Mouse (Mus musculus) CH12.LX (cell line): ENCODE measurements at regions not wholly inside any gene's neighbourhood (a gene's known extent, or its start where the extent isn't known, plus 50 kb on each side); places are given as distances from the start of the nearest gene placed in this dataset.

ENCODE experiments used
- DNase-seq: peaks from one replicate; pipeline ENCODE4 v3.0.0-alpha.2; 2013; ENCODE audit errors: extremely low read depth
- H3K27ac ChIP-seq: 2 replicates; pipeline ENCODE4 v1.5.1; 2012; ENCODE audit warnings: low read depth, mild to moderate bottlenecking, control low read depth, moderate library complexity; ENCODE audit not compliant: insufficient read depth
- H3K27me3 ChIP-seq: replicated peaks from 2 replicates; pipeline ENCODE3; 2012; ENCODE audit warnings: inconsistent platforms
- H3K36me3 ChIP-seq, 2 experiments: replicated peaks in 1 of 2; 2 replicates each; pipeline versions ENCODE3 to v1.6.1; 2012; ENCODE audit warnings: inconsistent platforms in 1 of 2, low read length in 1 of 2, mild to moderate bottlenecking in 1 of 2, mixed read lengths in 1 of 2, moderate library complexity in 1 of 2; ENCODE audit not compliant: control insufficient read depth in 1 of 2, insufficient read depth in 1 of 2
- H3K4me1 ChIP-seq, 2 experiments: 2 replicates each; pipeline ENCODE4 v1.6.1; 2012; ENCODE audit warnings: inconsistent platforms in 1 of 2, moderate library complexity in 1 of 2; ENCODE audit not compliant: insufficient read depth in 2 of 2, control insufficient read depth in 1 of 2
- H3K4me2 ChIP-seq: 2 replicates; pipeline ENCODE4 v1.6.1; 2012; ENCODE audit warnings: low read depth, mild to moderate bottlenecking, control low read depth; ENCODE audit not compliant: poor library complexity, insufficient read depth, severe bottlenecking
- H3K4me3 ChIP-seq, 3 experiments: fragments of 150-350 bp in 1 of 3; sonication (generic) in 1 of 3; replicated peaks in 1 of 3; 2 replicates each; pipeline versions ENCODE3 to v1.5.1; 2011 to 2012; ENCODE audit warnings: low read depth in 2 of 3, low read length in 2 of 3, mild to moderate bottlenecking in 2 of 3, moderate library complexity in 2 of 3, control low read depth in 1 of 3, improper control_type of control experiment in 1 of 3, inconsistent platforms in 1 of 3, mixed read lengths in 1 of 3; ENCODE audit not compliant: poor library complexity in 1 of 3
- H3K79me2 ChIP-seq: replicated peaks from 2 replicates; pipeline ENCODE4 v1.6.1; 2012; ENCODE audit warnings: mild to moderate bottlenecking, moderate library complexity; ENCODE audit not compliant: control insufficient read depth, poor library complexity, insufficient read depth, severe bottlenecking; ENCODE audit errors: extremely low read depth
- H3K9ac ChIP-seq: 2 replicates; pipeline ENCODE4 v1.6.1; 2012; ENCODE audit warnings: low read depth, mild to moderate bottlenecking, control low read depth, moderate library complexity; ENCODE audit not compliant: insufficient read depth
- H3K9me3 ChIP-seq: replicated peaks from 2 replicates; pipeline ENCODE3; 2012; ENCODE audit warnings: low read length, inconsistent platforms, mixed read lengths
- BHLHE40 ChIP-seq: IDR thresholded peaks from 2 replicates; pipeline ENCODE4 v1.6.1; 2011; ENCODE audit warnings: mild to moderate bottlenecking, low read depth, low read length, improper control_type of control experiment
- CHD1 ChIP-seq: IDR thresholded peaks from 2 replicates; pipeline ENCODE4 v1.6.1; 2012; ENCODE audit warnings: low read depth, low read length, improper control_type of control experiment, inconsistent platforms
- ELF1 ChIP-seq: IDR thresholded peaks from 2 replicates; pipeline ENCODE4 v1.6.1; 2014; ENCODE audit warnings: low read depth, mild to moderate bottlenecking, inconsistent platforms, low read length, improper control_type of control experiment
- EP300 ChIP-seq: IDR thresholded peaks from 2 replicates; pipeline ENCODE4 v1.6.1; 2011; ENCODE audit warnings: low read length, improper control_type of control experiment
- ETS1 ChIP-seq: conservative IDR thresholded peaks from 2 replicates; pipeline ENCODE4 v1.6.1; 2012; ENCODE audit warnings: low read depth, mild to moderate bottlenecking, inconsistent platforms, low read length, improper control_type of control experiment, moderate library complexity
- GABPA ChIP-seq: IDR thresholded peaks from 2 replicates; pipeline ENCODE4 v1.6.1; 2012; ENCODE audit warnings: low read depth, low read length, improper control_type of control experiment, inconsistent platforms; ENCODE audit not compliant: insufficient replicate concordance
- HCFC1 ChIP-seq: IDR thresholded peaks from 2 replicates; pipeline ENCODE4 v1.6.1; 2012; ENCODE audit warnings: low read depth, mild to moderate bottlenecking, inconsistent platforms, low read length, improper control_type of control experiment
- JUN ChIP-seq: IDR thresholded peaks from 2 replicates; pipeline ENCODE4 v1.6.1; 2011; ENCODE audit warnings: low read depth, mild to moderate bottlenecking, low read length, improper control_type of control experiment, moderate library complexity; ENCODE audit not compliant: insufficient read depth
- JUND ChIP-seq: conservative IDR thresholded peaks from 2 replicates; pipeline ENCODE4 v1.6.1; 2011; ENCODE audit warnings: low read depth, low read length, improper control_type of control experiment
- MAX ChIP-seq: IDR thresholded peaks from 2 replicates; pipeline ENCODE4 v1.6.1; 2011; ENCODE audit warnings: low read length, improper control_type of control experiment
- MEF2A ChIP-seq: IDR thresholded peaks from 2 replicates; pipeline ENCODE4 v1.6.1; 2014; ENCODE audit warnings: low read depth, mild to moderate bottlenecking, inconsistent platforms, low read length, improper control_type of control experiment, borderline replicate concordance
- MXI1 ChIP-seq: IDR thresholded peaks from 2 replicates; pipeline ENCODE4 v1.6.1; 2011; ENCODE audit warnings: mild to moderate bottlenecking, low read depth, low read length, improper control_type of control experiment
- NELFE ChIP-seq: IDR thresholded peaks from 2 replicates; pipeline ENCODE4 v1.6.1; 2011; ENCODE audit warnings: low read depth, low read length, improper control_type of control experiment
- NRF1 ChIP-seq: IDR thresholded peaks from 2 replicates; pipeline ENCODE4 v1.6.1; 2014; ENCODE audit warnings: low read depth, mild to moderate bottlenecking, inconsistent platforms, low read length, improper control_type of control experiment, moderate library complexity
- POLR2A ChIP-seq: IDR thresholded peaks from 2 replicates; pipeline ENCODE4 v1.6.1; 2011; ENCODE audit warnings: low read depth, mild to moderate bottlenecking, improper control_type of control experiment, low read length
- POLR2AphosphoS2 ChIP-seq: IDR thresholded peaks from 2 replicates; pipeline ENCODE4 v1.6.1; 2011; ENCODE audit warnings: low read depth, low read length, improper control_type of control experiment
- RAD21 ChIP-seq: IDR thresholded peaks from 2 replicates; pipeline ENCODE4 v1.6.1; 2011; ENCODE audit warnings: low read depth, mild to moderate bottlenecking, low read length, improper control_type of control experiment, moderate library complexity
- RCOR1 ChIP-seq: conservative IDR thresholded peaks from 2 replicates; pipeline ENCODE4 v1.6.1; 2012; ENCODE audit warnings: low read depth, mild to moderate bottlenecking, inconsistent platforms, low read length, improper control_type of control experiment
- TBP ChIP-seq: conservative IDR thresholded peaks from 2 replicates; pipeline ENCODE4 v1.6.1; 2011; ENCODE audit warnings: low read depth, low read length, improper control_type of control experiment
- UBTF ChIP-seq: IDR thresholded peaks from 2 replicates; pipeline ENCODE4 v1.6.1; 2012; ENCODE audit warnings: low read depth, mild to moderate bottlenecking, inconsistent platforms, low read length, improper control_type of control experiment, moderate library complexity
- USF1 ChIP-seq: IDR thresholded peaks from 2 replicates; pipeline ENCODE4 v1.6.1; 2014; ENCODE audit warnings: low read depth, mild to moderate bottlenecking, inconsistent platforms, low read length, improper control_type of control experiment
- USF2 ChIP-seq: conservative IDR thresholded peaks from 2 replicates; pipeline ENCODE4 v1.6.1; 2011; ENCODE audit warnings: low read depth, low read length, improper control_type of control experiment
- ZC3H11A ChIP-seq: IDR thresholded peaks from 2 replicates; pipeline ENCODE4 v1.6.1; 2012; ENCODE audit warnings: low read depth, mild to moderate bottlenecking, inconsistent platforms, low read length, improper control_type of control experiment
- ZMIZ1 ChIP-seq: IDR thresholded peaks from 2 replicates; pipeline ENCODE4 v1.6.1; 2012; ENCODE audit warnings: low read depth, mild to moderate bottlenecking, inconsistent platforms, low read length, improper control_type of control experiment
- ZNF384 ChIP-seq: IDR thresholded peaks from 2 replicates; pipeline ENCODE4 v1.6.1; 2012; ENCODE audit warnings: low read depth, low read length, improper control_type of control experiment, inconsistent platforms
- dilution Hi-C: fragments of 300-500 bp; cut with MboI; formaldehyde crosslinking; loops from 2 replicates; pipeline ENCODE4 v1.14.3; 2020; ENCODE audit warnings: low sequenced_read_pairs; ENCODE audit not compliant: extremely low pct_unique_long_range_greater_than_20kb, extremely low pct_ligation_motif_present
- in situ Hi-C: fragments of 300-500 bp; cut with MboI; formaldehyde crosslinking; loops from 3 replicates; pipeline ENCODE4 v1.14.3; 2019; ENCODE audit warnings: low sequenced_read_pairs, low pct_ligation_motif_present, low pct_unique_long_range_greater_than_20kb, mixed read lengths

DNA sequence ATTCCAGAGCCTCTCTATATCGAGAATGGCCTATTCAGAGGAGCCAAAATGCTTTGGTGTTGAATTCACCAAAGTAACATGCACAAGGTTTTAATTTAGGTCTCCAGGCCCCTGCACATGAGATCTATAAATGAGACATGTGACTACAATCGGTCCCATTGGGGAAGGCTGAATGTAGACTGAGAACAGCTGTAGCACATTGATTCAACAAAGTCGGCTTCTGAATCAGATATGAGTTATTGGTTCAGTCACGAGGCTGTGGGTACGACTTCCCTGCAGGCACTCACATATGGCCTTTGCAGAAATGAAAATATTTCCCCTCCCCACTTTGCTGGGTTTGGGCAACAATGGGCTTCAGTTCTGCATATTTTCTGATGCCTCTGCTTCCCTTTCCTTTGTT lies 211.6 kb downstream of the Sorl1 start:
- dilution Hi-C loops, result no loop called here
- TF ChIP-seq ZNF384 (no peak), HCFC1 (no peak), RCOR1 (no peak), JUND (no peak), ELF1 (no peak), TBP (no peak), POLR2AphosphoS2 (no peak), MEF2A (no peak), GABPA (no peak), USF2 (no peak), ZMIZ1 (no peak), USF1 (no peak), JUN (no peak), ZC3H11A (no peak), UBTF (no peak), NELFE (no peak), MXI1 (no peak), POLR2A (no peak)
- no peak overlapping the region for H3K9ac ChIP-seq
- H3K9me3 ChIP-seq, result no peaks in the 10 kb centered on the region
- no peak overlapping the region for H3K4me3 ChIP-seq
- no peak for DNase-seq
- in situ Hi-C loops, result no loop called here
- H3K36me3 ChIP-seq, result no peaks in the 10 kb centered on the region
- no peaks in the 10 kb centered on the region for H3K4me1 ChIP-seq
- no peaks in the 10 kb centered on the region for H3K27me3 ChIP-seq
- H3K4me2 ChIP-seq, result no peak overlapping the region
- H3K27ac ChIP-seq, result no peak overlapping the region
- no peaks in the 10 kb centered on the region for H3K79me2 ChIP-seq

DNA sequence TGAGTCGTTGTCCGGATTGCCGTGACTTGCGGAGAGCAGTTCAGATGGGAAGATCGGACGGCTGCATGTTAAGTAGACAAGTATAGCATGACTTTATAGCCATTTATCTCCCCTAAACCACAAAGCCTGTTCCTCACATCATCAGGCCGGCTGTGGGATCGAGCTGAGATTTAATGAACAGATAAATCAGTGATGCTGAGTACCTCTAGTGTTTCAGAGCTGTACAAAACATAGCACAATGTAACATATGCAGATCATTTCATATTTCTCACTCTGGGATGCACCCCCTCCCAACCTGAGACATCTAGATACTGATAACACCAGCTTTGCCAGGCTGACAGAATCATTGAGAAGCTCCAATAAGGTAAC lies 223.5 kb downstream of the Sorl1 start:
- Histone ChIP-seq H3K36me3 (no peaks in the 10 kb centered on the region), H3K9me3 (peaks cover 2% of the 10 kb centered on the region), H3K4me1 (no peaks in the 10 kb centered on the region), H3K27ac (no peak overlapping the region), H3K27me3 (no peaks in the 10 kb centered on the region), H3K4me3 (no peak overlapping the region), H3K9ac (no peak overlapping the region), H3K79me2 (no peaks in the 10 kb centered on the region), H3K4me2 (no peak overlapping the region)
- DNase-seq, result no peak
- TF ChIP-seq ZMIZ1 (no peak), EP300 (no peak), NRF1 (no peak), RAD21 (no peak), ZNF384 (no peak), BHLHE40 (no peak), ETS1 (no peak), CHD1 (no peak), MAX (no peak), JUND (no peak), USF1 (no peak), ZC3H11A (no peak), POLR2AphosphoS2 (no peak), JUN (no peak)
- dilution Hi-C loops (no loop called here), in situ Hi-C loops (no loop called here)
